Mouse (Mus musculus): ENCODE results near the gene Cd79b. TPM values are rescaled to one million over a fixed set of nuclear protein-coding genes. Genes with fewer than 3 reads are reported as not detected.
"Not testable (repeated sequence)": the region's sequence is repeated elsewhere in the genome, so short reads cannot be mapped to it uniquely, and the experiment has no call there.

The Cd79b gene
- total RNA-seq (2021), result under 1 TPM; 0.86 to 0.93 TPM
- long read RNA-seq, experiment 1, result 0 reads
- long read RNA-seq, experiment 2, result 0 reads

DNA sequence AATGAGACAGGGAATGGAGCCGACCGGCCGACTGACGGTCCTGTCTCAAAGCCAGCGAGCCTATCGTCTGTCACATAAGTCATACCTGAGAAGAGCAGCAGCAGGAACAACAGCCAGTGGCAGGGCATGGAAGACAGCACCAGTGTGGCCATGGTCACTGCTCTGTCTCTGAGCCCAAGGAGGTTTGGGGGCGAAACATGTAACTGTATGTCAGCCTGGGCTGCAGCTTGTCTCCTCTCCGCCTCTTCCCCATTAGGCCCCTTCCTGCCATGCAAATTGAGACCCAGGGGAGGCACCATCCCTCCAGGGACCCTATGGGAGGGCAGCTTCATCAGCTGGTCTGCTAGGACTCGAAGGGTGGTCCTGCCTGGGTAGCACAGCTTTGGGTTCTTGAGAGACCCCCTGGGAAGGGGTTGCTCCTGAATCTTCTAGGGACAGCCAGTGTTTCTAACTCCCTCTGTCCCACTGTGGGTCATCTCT is at the start of gene Cd79b:
Gene Cd79b, minus strand, starts transcription at position 430 of the 480 bp plus-strand sequence.
- no peak for DNase-seq (ENCODE audit: low spot score in 2 of 2)

DNA sequence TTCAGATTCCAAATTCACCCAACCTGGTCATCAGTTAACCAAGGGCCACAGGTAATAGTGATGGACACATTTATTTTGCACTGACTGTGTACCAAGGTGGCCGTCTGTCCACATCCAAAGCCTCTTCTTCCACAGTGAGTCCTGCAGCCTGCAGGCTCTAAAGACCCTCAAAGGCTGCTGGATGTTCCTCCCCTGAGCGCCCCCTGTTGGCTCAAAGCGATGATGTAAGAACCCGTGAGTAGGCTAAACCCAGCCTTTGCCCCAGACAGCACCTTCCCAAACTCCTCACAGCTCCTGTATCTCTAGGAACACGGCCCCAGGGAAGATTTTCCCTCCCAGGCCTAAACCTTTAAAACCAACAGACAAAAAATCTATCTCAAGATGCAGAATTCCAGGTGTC is 44.8 kb upstream of the Cd79b start:
- DNase-seq (ENCODE audit: low spot score in 2 of 2), result no peak

DNA sequence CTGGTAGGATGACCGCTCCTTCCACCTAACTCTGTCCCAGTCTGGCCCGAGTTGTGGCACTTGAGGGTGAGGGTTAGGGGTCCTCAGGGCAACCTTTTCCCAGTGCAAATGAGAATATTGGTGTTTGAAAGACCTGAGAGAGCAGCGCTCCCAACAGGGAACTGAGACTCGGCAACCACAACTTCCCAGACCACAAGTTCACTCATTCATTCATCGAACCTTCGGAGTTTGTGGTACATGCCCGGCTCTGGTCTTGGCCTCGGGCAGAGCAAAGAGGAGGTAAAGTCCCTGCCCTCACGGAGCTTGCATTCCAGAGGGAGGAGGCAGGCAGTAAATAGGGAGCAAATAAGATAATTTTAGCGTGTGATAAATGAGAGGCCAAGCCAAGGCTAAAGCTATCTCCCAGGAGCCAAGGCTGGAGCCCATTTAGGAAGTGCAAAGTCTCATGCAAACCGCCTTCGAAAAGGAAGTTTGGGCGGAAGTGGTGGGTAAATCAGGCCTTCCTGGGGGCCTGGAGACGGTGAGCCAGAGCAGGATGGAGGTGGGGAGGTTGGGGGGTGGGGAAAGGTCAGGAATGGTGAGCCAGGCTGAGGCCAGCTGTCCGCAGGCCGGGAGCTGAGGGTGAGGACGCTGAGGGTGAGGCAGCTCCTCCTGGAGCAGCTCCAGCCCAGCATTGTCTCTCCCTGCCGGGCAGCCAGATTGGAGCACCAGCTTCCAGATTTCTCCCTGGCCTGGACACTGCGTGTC is 41.0 kb upstream of the Cd79b start:
- peak in 1 of 2 experiments; percentile 19 for DNase-seq (ENCODE audit: low spot score in 2 of 2)

DNA sequence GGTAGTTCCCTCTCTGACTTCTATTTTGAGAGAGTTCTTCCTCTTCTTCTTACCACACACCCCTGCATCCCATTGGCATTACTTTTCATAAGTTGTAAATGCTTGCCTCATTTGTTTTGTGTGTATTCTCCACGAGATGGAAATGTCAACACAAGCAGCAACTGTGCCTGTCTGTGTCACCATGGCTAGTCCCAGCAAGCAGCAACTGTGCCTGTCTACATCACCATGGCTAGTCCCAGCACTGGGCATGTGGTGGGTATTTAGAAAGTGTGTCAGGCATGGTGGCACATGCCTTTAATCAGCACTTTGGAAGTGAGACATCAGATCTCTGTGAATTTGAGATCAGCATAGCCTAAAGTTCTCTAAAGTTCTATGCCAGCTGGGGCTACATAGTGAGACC is 39.6 kb upstream of the Cd79b start:
- no peak for DNase-seq (ENCODE audit: low spot score in 2 of 2)

DNA sequence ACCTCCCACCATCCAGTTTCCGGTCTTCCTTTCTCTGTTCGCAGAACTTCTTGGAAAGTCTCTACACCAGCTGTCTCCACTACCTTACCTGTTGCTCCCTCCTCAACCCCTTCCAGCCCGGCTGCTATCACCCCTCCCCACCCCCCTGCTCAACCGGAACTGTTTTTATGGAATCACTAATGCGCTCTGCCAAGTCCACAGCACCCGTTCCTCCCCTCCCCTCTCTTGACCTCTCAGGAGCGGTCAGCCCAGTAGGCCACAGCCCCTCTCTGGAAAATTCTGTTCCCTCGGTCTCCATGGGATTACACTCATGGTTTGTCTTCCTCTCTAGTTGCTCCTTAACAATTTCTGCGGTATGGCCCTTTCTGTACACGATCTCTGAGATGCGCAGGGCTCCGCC is 38.6 kb upstream of the Cd79b start, which contains the start of gene Scn4a:
Gene Scn4a, minus strand, starts transcription at position 101 of the 400 bp plus-strand sequence.
- no peak for DNase-seq (ENCODE audit: low spot score in 2 of 2)

DNA sequence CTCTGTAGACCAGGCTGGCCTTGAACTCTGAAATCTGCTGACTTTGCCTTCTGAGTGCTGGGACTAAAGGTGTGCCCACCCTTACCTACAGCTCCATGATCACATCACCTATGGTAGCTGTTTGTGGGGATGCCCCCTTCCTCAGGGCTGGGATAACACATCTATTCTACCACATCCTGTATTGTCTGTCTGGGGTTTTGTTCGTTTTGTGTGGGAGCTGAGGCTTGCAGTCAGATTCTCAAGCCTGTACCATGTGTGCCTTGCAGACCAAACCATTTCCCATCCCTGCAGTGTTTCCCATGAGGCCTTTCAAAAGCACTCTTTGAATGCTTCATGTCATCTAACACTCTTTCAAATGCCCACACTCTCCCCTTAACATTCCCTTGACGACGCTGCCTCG is 37.4 kb upstream of the Cd79b start:
- DNase-seq (ENCODE audit: low spot score in 2 of 2), result no peak

DNA sequence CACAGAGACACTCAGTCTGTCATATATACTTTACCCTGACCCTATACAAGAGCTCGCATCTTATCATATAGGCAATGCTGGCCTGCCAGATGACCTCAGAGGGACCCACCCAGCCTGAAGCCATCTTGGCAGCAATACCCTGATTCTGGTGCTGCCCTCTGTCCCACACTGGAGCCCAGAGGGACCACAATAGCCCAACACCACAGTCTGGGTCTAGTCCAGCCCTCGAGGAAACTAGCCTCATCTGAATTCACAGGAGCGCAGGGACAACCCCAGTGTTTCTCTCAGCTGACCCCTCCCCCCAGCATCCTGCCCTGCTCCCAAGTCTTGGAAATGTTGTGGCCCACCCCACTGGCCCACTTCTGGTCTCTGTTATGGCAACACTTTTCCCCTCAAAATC is 36.7 kb upstream of the Cd79b start:
- DNase-seq (ENCODE audit: low spot score in 2 of 2), result no peak

DNA sequence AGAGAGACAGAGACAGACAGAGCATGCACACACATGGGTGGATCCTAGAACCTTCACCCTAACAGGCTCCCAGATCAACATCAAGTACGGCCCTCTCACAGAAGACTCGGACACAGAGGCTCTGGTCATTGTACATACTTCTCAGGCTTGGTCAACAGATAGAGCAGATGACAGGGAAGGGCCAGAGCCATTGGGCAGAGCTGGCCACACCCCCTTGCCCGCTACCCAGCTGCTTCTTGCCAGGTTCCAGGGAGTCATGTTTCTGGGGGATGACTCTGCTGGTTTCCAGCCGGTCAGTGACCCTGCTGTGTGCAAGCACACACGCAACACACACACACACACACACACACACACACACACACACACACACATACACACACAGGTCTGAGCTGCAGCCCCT is 36.3 kb upstream of the Cd79b start:
- DNase-seq (ENCODE audit: low spot score in 2 of 2), result no peak

DNA sequence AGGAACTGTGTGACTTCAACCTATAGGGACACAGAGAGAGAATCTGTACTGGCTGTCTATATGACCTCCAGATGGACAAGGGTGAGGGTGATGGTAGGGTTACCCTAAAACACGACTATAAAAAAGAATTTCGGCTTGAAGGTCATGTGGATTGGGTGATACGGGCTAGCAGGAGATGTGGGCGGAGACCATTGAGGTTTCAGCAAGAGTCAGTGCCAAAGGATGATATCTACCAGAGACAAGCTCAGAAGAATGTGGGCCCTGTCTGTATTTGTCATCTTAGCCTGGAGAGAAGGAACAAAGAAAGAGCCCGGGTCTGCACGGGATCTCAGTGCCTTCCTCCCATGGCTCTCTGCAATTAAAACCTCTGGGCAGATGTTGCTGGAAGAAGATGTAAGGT is 35.2 kb upstream of the Cd79b start:
- no peak for DNase-seq (ENCODE audit: low spot score in 2 of 2)

DNA sequence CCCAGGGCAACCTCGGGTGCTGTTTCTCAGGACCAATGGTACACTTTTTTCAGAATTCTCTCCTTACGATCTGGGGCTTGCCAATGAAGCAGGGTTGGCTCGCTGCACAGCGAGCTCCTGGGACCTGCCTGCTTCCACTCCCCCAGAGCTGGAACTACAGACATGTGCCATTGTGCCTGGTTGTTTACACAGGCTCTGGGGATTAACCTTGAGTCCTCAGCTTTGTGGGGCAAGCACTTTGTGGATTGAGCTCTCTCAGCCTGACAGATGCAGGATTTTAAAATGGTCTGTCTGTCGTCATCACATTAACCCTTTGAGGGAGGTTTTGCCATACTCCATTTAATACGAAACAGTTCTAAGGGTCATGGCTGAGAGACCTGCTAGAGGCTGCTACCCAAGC is 30.3 kb upstream of the Cd79b start:
- DNase-seq (ENCODE audit: low spot score in 2 of 2), result no peak

DNA sequence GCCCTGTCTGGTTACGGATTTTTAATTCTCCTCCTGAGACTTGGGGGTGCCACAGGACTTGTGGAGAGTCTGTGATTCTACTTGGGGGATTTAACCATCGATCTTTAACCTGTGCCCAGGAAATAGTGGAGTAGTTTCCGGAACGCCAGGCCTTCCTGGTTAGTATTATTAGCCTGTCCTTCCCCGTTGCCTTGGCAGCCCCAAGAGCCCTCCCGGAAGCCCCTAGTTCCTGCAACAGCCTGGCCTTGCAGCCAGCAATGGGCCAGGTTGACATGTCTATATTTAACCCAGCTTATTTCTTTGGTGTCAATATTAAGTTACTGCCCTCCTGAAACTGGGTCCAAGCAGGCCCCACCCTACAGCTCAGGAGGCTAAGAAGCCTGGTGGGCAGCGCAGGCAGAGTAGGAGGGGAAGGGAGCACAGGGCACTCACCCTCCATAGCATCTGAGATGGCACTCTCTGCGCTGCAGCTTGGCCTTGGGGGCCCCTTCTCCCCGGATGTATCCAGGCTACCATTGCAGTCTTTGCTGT is 26.5 kb upstream of the Cd79b start:
- DNase-seq (ENCODE audit: low spot score in 2 of 2), result no peak

DNA sequence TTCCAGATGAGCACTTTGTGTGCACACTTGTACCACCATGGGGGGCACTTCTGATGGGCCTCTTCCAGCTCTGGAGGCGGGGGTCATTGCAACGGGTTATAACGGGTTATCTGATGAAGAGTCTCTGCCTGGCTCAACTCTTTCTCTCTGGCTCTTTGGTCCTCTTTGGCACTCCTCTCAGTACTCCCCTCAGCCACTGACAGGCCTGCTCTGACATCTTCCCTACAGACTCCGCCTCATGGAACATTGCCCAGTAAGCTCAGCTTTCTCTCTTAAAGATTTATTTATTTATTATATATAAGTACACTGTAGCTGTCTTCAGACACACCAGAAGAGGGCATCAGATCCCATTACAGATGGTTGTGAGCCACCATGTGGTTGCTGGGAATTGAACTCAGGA is 24.8 kb upstream of the Cd79b start:
- not testable (repeated sequence) for DNase-seq (ENCODE audit: low spot score in 2 of 2)

DNA sequence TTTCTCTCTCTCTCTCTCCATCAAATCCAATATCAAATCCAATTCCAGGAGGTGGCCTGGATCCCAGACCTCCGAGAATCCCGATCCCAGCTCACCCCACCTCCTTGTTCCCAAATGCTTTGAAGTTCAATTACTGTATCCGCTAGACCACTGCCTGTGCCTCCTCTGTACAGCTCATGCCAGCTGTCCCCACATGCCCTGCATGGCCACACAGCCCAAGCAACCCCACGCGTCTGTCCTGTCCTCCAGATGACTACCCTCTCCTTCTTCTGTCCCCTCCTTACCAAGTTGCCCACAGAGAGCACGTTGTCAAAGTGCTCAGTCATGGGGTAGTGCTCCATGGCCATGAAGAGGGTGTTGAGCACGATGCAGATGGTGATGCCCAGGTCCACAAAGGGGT is 24.3 kb upstream of the Cd79b start:
- no peak for DNase-seq (ENCODE audit: low spot score in 2 of 2)

DNA sequence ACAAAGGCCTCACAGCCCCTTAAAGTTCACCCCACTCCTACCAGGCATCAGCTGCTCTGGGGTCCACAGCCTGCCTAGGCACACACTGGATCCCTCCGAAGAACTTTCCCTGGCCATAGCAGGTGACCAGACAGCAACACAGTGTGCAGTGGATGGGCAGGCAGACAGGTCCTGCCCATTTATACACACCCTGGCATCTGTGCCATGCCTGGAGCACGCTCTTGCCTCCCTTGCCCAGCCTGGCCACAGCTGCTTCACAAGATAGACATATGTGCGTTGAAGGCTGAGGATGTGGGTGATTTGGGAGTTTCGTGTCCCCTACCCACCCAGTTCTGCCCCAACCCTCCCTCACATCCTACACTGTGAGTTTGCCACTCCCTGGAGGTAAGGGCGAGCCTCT is 23.5 kb upstream of the Cd79b start:
- no peak for DNase-seq (ENCODE audit: low spot score in 2 of 2)

DNA sequence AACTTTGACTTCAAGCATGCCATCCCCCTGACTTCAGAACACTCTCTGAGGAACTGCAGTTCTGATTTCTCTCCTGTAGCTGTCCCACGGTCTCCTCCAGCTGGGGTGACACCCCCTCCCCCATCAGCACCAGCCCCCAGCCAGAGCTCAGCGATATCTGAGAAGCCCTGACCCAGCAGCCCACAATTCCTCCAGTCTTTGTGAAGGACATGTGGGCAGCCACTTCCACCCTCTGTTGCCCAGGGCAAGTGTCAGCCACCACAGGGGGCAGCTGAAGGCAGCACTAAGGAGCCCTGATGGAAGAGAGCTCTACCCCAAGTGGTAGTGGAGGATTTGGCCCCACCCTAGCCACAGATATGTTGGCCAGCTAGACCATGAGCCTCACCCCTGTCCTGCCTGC is 19.5 kb upstream of the Cd79b start:
- DNase-seq (ENCODE audit: low spot score in 2 of 2), result no peak

DNA sequence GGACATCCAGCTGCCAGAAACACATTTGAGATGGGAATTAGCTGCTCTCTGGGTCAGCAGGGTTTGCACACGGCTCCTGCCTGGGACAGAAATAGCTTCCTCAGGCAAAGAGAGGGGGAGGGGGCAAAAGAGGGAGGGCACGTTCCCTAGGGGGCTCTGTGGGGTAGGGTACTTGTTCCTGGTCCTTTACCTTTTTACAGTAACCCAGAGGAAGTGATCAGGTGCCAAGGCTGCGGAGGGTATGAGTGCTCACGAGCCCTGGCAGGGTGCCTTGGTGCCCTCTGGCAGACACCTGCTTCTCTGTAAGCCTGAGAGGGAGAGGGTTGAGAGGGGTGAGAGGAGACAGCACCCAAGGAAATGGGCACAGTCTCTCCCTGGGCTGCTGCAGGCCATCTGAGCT is 17.9 kb upstream of the Cd79b start:
- no peak for DNase-seq (ENCODE audit: low spot score in 2 of 2)

DNA sequence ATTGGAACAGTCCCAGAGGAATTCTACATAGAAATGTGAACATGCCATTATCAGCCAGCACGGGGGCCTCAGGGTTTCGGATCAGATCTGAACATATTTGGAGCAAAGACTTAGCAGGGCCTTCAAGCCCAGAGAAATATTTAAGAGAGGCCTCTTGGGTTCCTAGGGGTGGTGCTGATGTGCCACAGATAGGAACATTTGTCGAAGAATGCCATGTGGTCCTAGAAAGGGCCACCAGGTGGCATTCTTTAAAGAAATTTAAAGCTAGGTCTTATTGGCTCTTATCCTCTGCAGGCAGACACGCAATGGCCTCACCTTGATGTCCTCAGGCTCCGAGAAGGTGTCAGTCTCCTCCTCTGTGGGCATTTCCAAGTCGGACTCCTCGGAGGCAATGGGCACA is 15.1 kb upstream of the Cd79b start:
- peak in 1 of 2 experiments; percentile 8 for DNase-seq (ENCODE audit: low spot score in 2 of 2)

DNA sequence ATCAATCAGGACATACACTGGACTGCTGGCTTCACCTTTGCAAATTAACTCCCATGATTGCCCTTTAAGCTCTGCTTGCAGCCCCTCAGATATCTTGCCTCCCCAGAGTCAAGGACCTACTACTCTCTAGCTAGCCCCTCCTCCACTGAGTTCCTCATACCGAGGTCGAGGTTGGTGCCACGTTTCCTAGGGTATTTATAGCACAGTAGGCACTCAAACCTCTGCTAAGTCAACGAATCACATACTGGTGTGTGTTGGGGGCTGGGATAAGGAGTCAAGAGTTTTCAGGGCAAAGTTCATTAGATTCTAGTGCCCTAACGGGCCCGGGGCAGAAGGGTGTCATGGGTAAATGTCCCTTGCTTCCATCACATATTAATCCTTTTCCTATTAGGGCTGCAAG is 14.6 kb upstream of the Cd79b start:
- no peak for DNase-seq (ENCODE audit: low spot score in 2 of 2)

DNA sequence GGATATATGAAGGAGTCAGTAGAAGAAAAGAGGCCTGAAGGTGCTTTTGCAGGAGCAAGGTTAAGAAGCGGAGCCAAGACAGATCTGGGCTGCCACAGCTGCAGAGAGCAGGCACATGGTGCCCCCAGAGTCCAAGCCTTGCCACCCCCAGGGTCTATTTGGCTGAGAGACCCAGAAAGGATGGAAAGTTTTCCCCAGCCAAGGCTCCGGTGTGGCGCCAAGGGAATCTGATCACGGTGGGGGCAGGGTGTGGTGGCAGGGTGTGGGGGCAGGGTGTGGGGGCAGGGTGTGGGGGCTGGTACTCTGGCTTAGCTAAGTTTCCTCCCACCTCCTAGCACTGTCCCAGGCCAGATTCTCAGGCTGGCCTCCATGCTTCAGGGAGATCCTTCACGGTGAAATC is 14.0 kb upstream of the Cd79b start:
- no peak for DNase-seq (ENCODE audit: low spot score in 2 of 2)

DNA sequence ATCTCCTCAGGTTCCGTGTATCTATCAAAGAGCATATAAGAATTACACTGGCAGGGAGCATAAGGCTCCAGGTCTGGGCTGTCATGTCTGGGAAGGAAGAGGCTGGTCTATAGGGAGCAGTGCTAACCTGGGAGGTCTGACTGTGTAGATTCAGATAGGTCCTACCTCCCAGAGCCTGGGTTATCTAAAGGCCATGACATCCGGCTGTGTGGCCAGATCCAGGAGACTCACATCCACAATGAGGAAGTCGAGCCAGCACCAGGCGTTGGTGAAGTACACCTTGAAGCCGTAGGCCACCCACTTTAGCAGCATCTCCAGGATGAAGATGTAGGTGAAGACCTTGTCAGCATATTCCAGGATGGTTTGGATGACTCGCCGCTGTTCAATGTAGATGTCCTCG is 11.9 kb upstream of the Cd79b start:
- DNase-seq (ENCODE audit: low spot score in 2 of 2), result no peak

DNA sequence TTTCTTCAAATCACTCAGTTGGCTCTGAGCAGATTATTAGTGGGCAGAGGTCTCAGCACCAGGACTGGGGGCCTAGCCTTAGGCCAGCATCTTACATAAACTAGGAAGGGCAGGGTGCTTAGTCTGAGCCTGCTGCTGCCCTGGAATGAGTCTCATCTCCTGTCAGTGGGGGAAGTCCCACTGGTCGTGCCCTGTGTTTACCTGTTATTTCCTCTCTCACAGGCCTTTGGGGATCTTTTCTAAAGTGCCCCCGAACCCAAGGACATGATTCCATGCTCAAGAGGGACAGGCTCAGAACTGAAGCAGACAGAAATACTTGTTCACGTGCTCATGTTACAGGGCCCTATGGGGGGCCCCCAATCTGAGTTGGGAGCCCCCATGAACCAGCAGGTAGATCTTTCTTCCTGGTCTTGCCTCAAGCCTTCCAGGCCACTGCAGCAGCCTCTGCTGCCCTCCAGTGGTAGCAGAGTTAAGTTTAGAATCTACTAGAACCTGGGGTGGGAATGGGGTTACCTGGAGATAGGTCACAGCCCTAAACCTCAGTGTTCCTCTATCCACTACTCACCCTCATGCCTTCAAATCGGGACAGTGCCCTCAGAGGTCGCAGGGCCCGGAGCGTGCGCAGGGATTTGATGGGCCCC is 11.1 kb upstream of the Cd79b start:
- peak; percentile 46 to 51 for DNase-seq (ENCODE audit: low spot score in 2 of 2)

DNA sequence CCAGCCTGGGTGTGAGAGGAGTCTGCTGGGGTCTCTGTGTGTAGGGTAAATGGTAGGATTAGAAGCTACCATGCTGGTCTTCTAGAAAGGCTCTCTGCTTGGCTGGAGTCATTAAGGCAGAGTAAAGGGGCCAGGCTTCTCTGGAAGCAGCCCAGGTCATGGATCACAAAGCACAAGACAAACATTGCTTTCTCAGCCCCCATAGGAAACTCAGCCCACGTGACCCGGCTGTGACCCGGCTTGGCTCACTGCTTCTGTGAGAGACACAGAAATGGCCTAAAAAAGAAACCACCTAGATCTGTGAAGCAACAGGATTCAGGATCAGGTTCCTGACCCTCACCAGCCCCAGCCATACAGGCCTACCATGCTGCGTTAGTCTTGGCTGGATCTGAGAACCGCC is 10.3 kb upstream of the Cd79b start:
- no peak for DNase-seq (ENCODE audit: low spot score in 2 of 2)

All from adrenal gland, adult 18-20 months (tissue).